In genomic region chr5:124012885-124013284, GRCm38 (mm10) we compare ENCODE assay signal across 10 mouse cellular contexts. TPM values are rescaled to one million over a fixed set of nuclear protein-coding genes. Genes with fewer than 3 reads are reported as not detected.
DNase-seq lines count a peak whose midpoint lies in the region; ATAC-seq and TF ChIP-seq lines count a peak whose summit lies in the region.
"Had no signal": no experiment of that assay in that cellular context is flagged by ENCODE, and none has a peak within 500 bp of the region (broad histone marks: within the 10 kb centered on the region; RNA-seq: fewer than 3 reads in every experiment).

No protein-coding gene starts in this region.

- intact Hi-C loops in heart, adult 2 months (cut with DNase I): no loop called here

- no peak for TF ChIP-seq POLR2A in heart, adult 2 months (IDR thresholded peaks at IDR 0.05; ENCODE audit: insufficient read depth, low read depth, low read length)

- H3K27me3 ChIP-seq in heart, adult 2 months (ENCODE audit: control insufficient read depth, insufficient read depth, low read length): no peaks in the 10 kb centered on the region
- H3K27me3 ChIP-seq in lung, postnatal 0 days (replicated peaks; ENCODE audit: insufficient read depth, low read length): no peaks in the 10 kb centered on the region
- H3K27me3 ChIP-seq in intestine, postnatal 0 days (replicated peaks; ENCODE audit: control insufficient read depth, insufficient read depth, low read length): no peaks in the 10 kb centered on the region
- H3K27me3 ChIP-seq in neural tube, embryonic 15.5 days (replicated peaks): no peaks in the 10 kb centered on the region

- H3K4me3 ChIP-seq in heart, adult 2 months: no peak overlapping the region
- no peak overlapping the region for H3K4me3 ChIP-seq in lung, postnatal 0 days (ENCODE audit: low read depth, low read length)
- no peak overlapping the region for H3K4me3 ChIP-seq in intestine, postnatal 0 days (ENCODE audit: low read depth, low read length)
- no peak overlapping the region for H3K4me3 ChIP-seq in neural tube, embryonic 15.5 days (replicated peaks)

- peaks cover 41% of the 10 kb centered on the region for H3K4me1 ChIP-seq in heart, adult 2 months (ENCODE audit: control insufficient read depth, insufficient read depth, low read length)
- peaks cover 37% of the 10 kb centered on the region; the same call in 1 of the 2 replicates for H3K4me1 ChIP-seq in lung, postnatal 0 days (ENCODE audit: insufficient read depth, low read depth, low read length)
- peaks cover 17% of the 10 kb centered on the region; the same call in 1 of the 2 replicates for H3K4me1 ChIP-seq in intestine, postnatal 0 days (replicated peaks; ENCODE audit: control insufficient read depth, insufficient read depth, low read length)
- H3K4me1 ChIP-seq in neural tube, embryonic 15.5 days: peaks cover 81% of the 10 kb centered on the region

- peaks cover 12% of the 10 kb centered on the region for H3K79me2 ChIP-seq in heart, adult 2 months (replicated peaks; ENCODE audit: control insufficient read depth, insufficient read depth, low read length)

- no peaks in the 10 kb centered on the region for H3K9me3 ChIP-seq in lung, postnatal 0 days (ENCODE audit: low read length)
- no peaks in the 10 kb centered on the region for H3K9me3 ChIP-seq in intestine, postnatal 0 days (ENCODE audit: control insufficient read depth)
- H3K9me3 ChIP-seq in neural tube, embryonic 15.5 days (replicated peaks): no peaks in the 10 kb centered on the region

- TF ChIP-seq EP300 in heart, adult 2 months (IDR thresholded peaks at IDR 0.05; ENCODE audit: insufficient read depth, low read depth, low read length): no peak
- TF ChIP-seq EP300 in lung, postnatal 0 days (IDR thresholded peaks at IDR 0.05): no peak

- no peak overlapping the region for H3K9ac ChIP-seq in heart, adult 2 months (ENCODE audit: low read depth, low read length)
- H3K9ac ChIP-seq in lung, postnatal 0 days (replicated peaks; ENCODE audit: low read depth): no peak overlapping the region
- no peak overlapping the region for H3K9ac ChIP-seq in intestine, postnatal 0 days (ENCODE audit: low read depth, low read length)
- H3K9ac ChIP-seq in neural tube, embryonic 15.5 days (replicated peaks): no peak overlapping the region

- no peak for ATAC-seq in lung, postnatal 0 days
- peak; percentile 28; the same call in 1 of the 2 replicates for ATAC-seq in intestine, postnatal 0 days
- ATAC-seq in neural tube, embryonic 15.5 days (ENCODE audit: low FRiP score): no peak
- ATAC-seq: activated CD4-positive, CD25-positive, alpha-beta regulatory T cell, adult 4 months had no signal

- H3K4me2 ChIP-seq in lung, postnatal 0 days (replicated peaks; ENCODE audit: low read depth, low read length): no peak overlapping the region
- no peak overlapping the region for H3K4me2 ChIP-seq in intestine, postnatal 0 days (replicated peaks; ENCODE audit: low read depth)
- H3K4me2 ChIP-seq in neural tube, embryonic 15.5 days: no peak overlapping the region

- DNase-seq in heart, adult 2 months: no peak
- no peak for DNase-seq in heart, adult 8-10 months (ENCODE audit: low spot score)
- DNase-seq in lung, postnatal 0 days (ENCODE audit: low spot score): no peak
- no peak for DNase-seq in lung, postnatal 14 days
- DNase-seq in ovary, postnatal 10 days (ENCODE audit: low spot score): no peak
- DNase-seq in frontal cortex, postnatal 10 days (ENCODE audit: low spot score in 2 of 2): no peak
- DNase-seq: retina, postnatal 1 day had no signal

- H3K36me3 ChIP-seq in heart, adult 2 months (ENCODE audit: control insufficient read depth, insufficient read depth, low read length): peaks cover 3% of the 10 kb centered on the region; the same call in 1 of the 2 replicates
- H3K36me3 ChIP-seq in lung, postnatal 0 days (ENCODE audit: insufficient read depth, low read length): peaks cover 11% of the 10 kb centered on the region
- H3K36me3 ChIP-seq in intestine, postnatal 0 days (ENCODE audit: control insufficient read depth, insufficient read depth): peaks cover 8% of the 10 kb centered on the region
- H3K36me3 ChIP-seq in neural tube, embryonic 15.5 days: peaks cover 22% of the 10 kb centered on the region

- H3K27ac ChIP-seq in heart, adult 2 months: peak overlapping the region; percentile 81
- peak overlapping the region; percentile 27; the same call in 1 of the 2 replicates for H3K27ac ChIP-seq in lung, postnatal 0 days (ENCODE audit: low read length)
- no peak overlapping the region for H3K27ac ChIP-seq in intestine, postnatal 0 days (ENCODE audit: low read depth, low read length)
- H3K27ac ChIP-seq in neural tube, embryonic 15.5 days (replicated peaks): peak overlapping the region; percentile 83

- peak; percentile 11; the same call in 1 of the 2 replicates for TF ChIP-seq CTCF in heart, adult 2 months (IDR thresholded peaks at IDR 0.05)
- peak; percentile 37 for TF ChIP-seq CTCF in lung, postnatal 0 days (IDR thresholded peaks at IDR 0.05)
- peak; percentile 38 for TF ChIP-seq CTCF in intestine, postnatal 0 days (IDR thresholded peaks at IDR 0.05; ENCODE audit: low read depth)

- 55% methylated on average over 10 of the region's 10 CpGs for WGBS in heart, adult 2 months
- 48% methylated on average over 10 of the region's 10 CpGs for WGBS in lung, postnatal 0 days
- 54% methylated on average over 10 of the region's 10 CpGs for WGBS in intestine, postnatal 0 days
- 83% methylated on average over 10 of the region's 10 CpGs for WGBS in neural tube, embryonic 15.5 days

RNA-seq across cellular contexts. Expression of gene Vps37b, which starts 19.2 kb away (rescaled TPM):
- total RNA-seq in heart, adult 2 months (2021): 10 to 100 TPM; 16.0 to 16.7 TPM
- 22.7 and 29.4 TPM in 2 replicates for polyA plus RNA-seq in heart, adult 2 months (2012; rRNA removed)
- 10 to 100 TPM; 13.7 to 24.0 (median 16.5) TPM for total RNA-seq in heart, adult 8-10 months (2022)
- 28.5 and 31.0 TPM in 2 replicates for polyA plus RNA-seq in lung, postnatal 0 days (2015; fragmentation: Nextera tagmentation; extraction: Ambion mirVana)
- polyA plus RNA-seq in intestine, postnatal 0 days (2015; fragmentation: Nextera tagmentation; extraction: Ambion mirVana): 16.7 and 17.8 TPM in 2 replicates
- polyA plus RNA-seq in neural tube, embryonic 15.5 days (2015; fragmentation: Nextera tagmentation; extraction: Ambion mirVana): 48.8 and 50.4 TPM in 2 replicates

RNA-seq across cellular contexts. Expression of gene Hip1r, which starts 39.5 kb away (rescaled TPM):
- total RNA-seq in heart, adult 2 months (2021): 10 to 100 TPM; 16.3 to 16.7 TPM
- polyA plus RNA-seq in heart, adult 2 months (2012; rRNA removed): 7.0 and 7.9 TPM in 2 replicates
- total RNA-seq in heart, adult 8-10 months (2022): 10 to 100 TPM; 11.5 to 15.5 (median 13.7) TPM
- 20.0 and 22.7 TPM in 2 replicates for polyA plus RNA-seq in lung, postnatal 0 days (2015; fragmentation: Nextera tagmentation; extraction: Ambion mirVana)
- polyA plus RNA-seq in intestine, postnatal 0 days (2015; fragmentation: Nextera tagmentation; extraction: Ambion mirVana): 18.3 and 22.6 TPM in 2 replicates
- polyA plus RNA-seq in neural tube, embryonic 15.5 days (2015; fragmentation: Nextera tagmentation; extraction: Ambion mirVana): 24.1 and 31.0 TPM in 2 replicates
